Mouse (Mus musculus) urinary bladder, postnatal 14 days (tissue): ENCODE measurements at regions not wholly inside any gene's neighbourhood (a gene's known extent, or its start where the extent isn't known, plus 50 kb on each side); places are given as distances from the start of the nearest gene placed in this dataset.
"Not testable (repeated sequence)": the region's sequence is repeated elsewhere in the genome, so short reads cannot be mapped to it uniquely, and the experiment has no call there.

Experiments
- DNase-seq: peaks from one replicate; pipeline ENCODE4 v3.0.0; 2021; ENCODE audit warnings: low spot score

DNA sequence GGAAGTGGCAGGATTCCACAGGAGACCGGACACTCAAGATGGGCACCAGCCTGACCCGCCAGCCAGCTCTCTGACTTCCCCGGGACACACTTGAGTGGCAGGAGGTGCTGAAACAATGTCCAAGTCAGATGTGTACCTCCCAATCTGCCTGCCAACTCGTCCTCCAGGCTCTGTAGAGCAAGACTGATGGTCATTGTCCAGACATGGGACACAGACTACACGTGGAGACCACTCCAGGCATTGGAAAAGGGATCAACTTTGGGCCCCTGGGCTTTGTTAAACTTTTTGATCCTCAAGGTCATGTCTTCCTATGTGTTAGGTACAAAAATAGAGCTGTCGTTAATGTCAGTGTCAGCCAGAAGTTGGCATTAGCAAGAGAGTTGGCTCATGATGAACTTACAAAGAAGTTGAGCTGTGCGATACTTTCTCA lies 214.6 kb downstream of the 3100002H09Rik start:
- no peak for DNase-seq

- no peak for DNase-seq
These were observed 215.3 kb downstream of the 3100002H09Rik start for GRCm38 (mm10) chr4:124395069-124395965.

- DNase-seq: no peak
These were observed 217.0 kb downstream of the 3100002H09Rik start for GRCm38 (mm10) chr4:124393595-124393994.

DNA sequence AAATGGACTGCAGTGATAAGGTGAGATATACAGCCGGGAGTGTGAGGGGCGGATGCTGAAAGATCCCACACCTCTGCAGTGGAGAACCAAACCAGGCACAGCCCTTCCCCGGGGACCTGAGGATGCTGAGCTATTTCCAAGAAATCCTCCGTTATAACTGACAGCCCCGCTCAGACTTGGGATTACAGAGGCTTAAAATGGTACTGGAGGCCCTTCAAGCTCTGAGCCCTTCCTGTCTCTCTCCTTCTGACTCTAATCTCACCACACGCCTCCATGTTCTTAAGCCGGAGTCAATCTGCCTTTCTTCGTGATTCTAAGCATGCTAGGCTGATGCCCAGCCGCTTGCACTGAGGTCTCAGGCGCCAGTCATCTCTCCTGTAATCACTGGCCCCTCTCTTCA lies 221.5 kb downstream of the 3100002H09Rik start:
- DNase-seq: no peak

GRCm38 (mm10) chr4:124385106-124386055 lies 225.2 kb downstream of the 3100002H09Rik start:
- no peak for DNase-seq

- no peak for DNase-seq
These were observed 234.1 kb downstream of the 3100002H09Rik start for GRCm38 (mm10) chr4:124376504-124376903.

- DNase-seq: no peak
These were observed 235.0 kb downstream of the 3100002H09Rik start for GRCm38 (mm10) chr4:124375581-124375980.

DNA sequence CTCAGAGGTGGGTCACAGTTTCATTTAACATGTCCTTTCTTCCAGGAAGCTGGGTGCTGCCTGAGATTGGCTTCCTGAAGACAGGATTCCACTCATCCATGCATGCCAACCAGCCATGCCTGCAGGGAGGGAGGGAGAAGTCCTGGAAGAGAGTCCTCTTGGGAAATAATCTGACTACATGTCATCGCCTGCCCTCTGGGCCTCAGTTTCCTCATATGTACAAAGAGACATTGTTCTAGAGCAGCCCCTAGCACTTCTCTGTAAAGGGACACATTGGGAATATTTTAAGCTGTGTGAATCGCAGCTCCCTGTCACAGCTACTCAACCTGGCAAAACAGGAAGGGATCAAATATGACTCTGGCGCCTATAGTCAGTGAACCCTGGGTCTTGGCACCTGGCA lies 241.8 kb downstream of the 3100002H09Rik start:
- no peak for DNase-seq

GRCm38 (mm10) chr4:124368085-124368484 lies 242.5 kb downstream of the 3100002H09Rik start:
- no peak for DNase-seq

GRCm38 (mm10) chr4:124360578-124360908 lies 250.1 kb downstream of the 3100002H09Rik start:
- no peak for DNase-seq

DNA sequence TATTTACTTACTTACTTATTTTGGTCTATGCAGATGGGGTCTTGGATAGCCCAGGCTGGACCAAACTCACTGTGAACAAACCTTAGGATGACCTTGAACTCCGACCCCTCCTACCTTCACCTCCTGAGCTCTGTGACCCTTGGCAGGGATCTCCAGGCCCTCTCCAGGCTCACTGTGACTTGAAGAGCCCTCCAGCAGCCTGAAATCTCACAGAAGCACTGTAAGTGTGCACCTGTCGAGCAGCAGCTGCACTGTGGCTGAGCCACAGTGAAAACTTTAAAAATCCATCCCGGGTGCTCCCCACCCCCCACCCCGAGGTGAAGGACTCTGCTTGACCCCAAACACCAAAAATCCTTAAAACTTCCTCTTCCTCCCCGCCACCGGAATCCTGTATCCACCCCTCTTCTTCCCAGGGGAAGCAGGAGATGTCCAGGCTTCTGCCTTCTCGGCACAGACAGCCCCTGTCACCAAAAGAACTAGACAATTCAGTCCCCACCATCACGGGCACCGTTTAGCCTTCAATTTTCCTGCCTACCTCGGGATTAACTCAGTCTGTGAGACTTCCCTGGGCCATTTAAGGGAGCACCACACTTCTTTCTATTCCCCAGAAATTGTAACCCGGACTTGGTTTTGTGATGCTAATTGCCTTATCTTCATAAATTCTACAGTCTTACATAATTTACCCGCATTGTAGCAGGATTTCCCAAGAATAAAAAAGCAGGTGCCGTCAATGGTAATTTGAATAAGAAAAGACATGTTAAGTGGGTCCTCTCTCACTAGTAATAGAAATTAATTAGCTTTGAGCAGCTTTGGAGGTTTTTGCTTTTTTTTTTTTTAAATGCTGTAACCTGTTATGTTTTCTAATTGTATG lies 250.7 kb downstream of the 3100002H09Rik start:
- DNase-seq: no peak

DNA sequence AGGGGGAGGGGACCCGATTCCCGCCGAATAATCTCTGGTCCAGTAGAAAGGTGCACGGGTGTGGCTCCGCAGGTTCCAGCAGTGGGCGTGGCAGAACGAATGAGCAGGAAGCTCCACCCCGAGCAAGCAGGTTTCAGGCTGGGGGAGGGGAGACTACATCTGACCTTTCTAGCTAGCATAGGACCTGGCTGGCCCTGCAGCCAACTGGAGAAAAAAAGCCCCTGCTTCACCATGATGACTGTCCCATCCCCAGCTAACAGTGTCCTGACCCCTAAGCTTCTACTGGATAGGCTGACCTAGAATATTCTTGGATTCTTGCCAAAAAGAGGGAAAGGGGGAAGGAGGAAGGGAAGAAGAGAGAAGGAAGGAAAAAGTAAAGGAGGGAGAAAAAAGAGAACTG lies 252.1 kb downstream of the 3100002H09Rik start:
- DNase-seq: not testable (repeated sequence)

DNA sequence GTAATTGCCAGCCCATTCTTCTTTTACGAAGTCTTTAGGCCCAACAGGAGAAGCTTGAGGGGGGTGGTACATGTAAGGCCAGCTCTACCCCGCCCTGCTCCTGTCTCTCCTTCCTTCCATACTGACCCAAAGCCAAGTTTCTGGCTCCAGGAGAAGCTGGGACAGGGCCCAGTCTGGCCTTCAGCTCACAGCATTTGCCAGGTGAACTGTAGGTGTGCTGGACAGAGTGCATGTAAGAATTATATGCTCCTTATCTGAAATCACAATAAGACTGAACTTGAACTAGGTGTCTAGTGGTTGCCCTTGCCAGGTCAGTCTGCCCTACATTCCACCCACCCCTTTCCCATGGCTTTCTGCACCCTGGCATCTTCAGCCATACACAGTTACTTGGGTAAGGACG lies 260.2 kb downstream of the 3100002H09Rik start:
- DNase-seq: no peak

GRCm38 (mm10) chr4:124349610-124350295 lies 260.9 kb downstream of the 3100002H09Rik start:
- no peak for DNase-seq

DNA sequence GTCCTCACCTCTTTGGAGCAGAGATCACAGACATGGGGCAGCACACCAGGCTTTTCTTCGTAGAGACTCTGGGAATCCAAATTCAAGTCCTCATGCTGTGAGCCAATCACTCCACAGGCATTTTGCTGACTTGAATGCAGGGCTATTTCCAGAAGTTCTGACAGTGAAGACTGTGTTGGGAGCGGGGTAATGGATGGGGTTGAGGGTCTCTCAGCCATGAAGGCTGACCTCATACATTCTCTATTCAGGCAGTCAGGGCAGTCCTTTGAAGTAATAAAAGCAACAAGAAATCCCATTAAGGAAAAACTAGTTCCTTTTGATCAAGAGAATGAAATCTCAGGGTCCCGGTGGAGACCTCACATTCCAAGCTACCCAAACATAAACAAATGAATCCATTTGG lies 261.5 kb downstream of the 3100002H09Rik start:
- DNase-seq: no peak

GRCm38 (mm10) chr4:124340073-124340472 lies 270.5 kb downstream of the 3100002H09Rik start:
- DNase-seq: no peak

DNA sequence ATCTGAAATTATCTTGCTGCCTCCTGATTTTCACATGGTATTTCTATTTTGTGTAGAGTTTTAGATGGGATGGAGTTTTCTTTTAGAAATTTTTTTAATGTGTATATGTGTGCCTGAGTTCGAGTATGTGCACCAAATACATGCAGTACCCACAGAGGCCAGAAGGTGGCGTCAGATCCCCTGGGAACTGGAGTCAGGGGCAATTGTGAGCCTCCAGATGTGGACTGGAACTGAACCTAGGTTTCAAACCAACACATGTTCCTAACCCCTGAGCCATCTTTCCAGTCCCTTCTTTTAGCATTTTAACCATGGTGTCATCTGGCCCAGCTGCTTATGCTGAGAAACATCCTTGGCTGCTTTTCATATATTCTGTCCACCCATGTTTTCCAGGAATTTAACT lies 274.9 kb downstream of the 3100002H09Rik start:
- no peak for DNase-seq

DNA sequence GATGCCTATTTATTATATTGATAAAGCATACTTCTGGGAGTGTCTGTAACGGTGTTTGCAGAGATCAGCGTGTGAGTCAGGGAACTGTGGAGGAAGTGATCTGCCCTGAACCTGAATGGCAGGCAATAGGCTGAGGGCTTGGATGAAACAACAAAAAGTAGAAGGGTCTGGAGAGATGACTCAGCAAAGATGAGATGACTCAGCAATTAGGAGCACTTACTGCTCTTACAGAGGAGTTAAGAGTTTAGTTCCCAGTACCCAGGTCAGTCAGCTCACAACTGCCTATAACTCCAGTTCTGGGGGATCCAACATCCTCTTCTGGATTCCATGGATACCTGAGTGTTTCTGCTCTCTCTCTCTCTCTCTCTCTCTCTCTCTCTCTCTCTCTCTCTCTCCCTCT lies 277.6 kb downstream of the 3100002H09Rik start:
- no peak for DNase-seq

DNA sequence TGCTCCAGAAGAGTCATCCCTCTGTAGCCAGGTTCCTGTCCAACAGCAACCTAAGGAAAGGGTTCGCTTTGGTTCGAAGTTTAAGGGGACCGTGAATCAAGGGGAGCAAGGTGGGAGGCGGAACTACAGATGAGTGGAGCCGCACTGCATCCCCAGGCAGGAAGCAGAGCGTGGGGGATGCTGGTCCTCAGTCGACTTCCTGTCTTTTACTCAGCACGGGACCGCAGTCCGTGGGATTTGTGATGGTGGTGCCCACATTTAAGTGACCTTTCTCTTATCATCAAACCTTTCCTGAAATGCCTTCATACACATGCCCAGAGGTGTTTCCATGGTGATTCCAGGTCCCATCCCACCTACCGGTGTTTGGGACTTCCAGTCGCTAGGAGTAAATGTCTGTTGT lies 278.2 kb downstream of the 3100002H09Rik start:
- DNase-seq: no peak

DNA sequence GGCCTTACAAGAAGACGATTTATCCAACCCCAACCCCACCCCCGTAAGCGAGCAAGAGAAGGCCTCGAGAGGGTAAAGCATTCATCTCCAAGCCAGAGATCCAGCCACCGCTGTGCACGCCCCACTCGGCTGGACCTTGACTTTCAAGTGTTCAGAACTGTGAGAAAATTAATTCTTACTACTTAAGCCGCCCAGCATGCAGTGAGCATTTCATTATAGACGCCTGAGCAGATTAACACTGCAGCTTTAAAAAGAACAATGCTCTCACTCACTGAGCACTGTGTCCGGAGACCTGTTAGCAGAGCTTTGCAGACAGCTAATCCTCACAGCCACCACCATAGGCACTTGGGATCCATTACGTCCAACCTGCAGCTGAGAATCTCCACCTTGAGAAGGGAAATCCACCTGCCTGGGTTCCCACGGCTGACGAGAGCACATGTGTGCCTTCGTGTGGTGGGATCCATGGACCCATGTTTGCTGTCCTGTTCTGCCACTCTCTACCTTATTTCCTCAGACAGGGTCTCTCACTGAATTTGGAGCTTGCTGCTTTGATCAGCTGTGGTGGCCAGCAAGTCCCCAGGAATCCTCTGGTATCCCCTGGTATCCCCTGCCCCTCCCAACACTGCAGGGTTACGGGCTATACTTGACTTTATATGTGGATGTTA lies 281.4 kb downstream of the 3100002H09Rik start:
- DNase-seq: no peak

DNA sequence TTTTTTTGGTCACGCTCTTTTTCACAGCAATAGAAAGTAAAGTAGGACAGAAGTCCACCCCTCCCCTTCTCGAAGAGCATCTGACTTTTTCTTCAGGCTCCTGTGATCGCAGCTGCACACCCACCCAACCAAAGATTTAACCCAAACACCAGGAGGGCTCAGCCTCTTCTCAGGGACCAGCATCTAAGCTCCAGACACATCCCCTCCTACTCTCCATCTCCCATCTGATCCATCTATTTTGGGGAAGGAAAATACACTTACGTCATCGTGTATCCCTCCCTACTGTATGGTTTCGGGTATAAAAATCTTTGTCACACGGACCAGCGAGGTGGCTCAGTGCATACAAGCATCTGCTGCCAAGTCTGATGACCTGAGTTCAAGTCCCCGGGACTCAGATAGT lies 284.3 kb downstream of the 3100002H09Rik start:
- no peak for DNase-seq
